Mouse (Mus musculus) natural killer cell, adult 2 months (primary cell): ENCODE measurements around the gene Xrcc6.

ENCODE experiments used
- DNase-seq, 2 experiments: peaks; one replicate each; pipeline ENCODE4 v3.0.0; 2022; ENCODE audit warnings: low spot score in 2 of 2

Gene Xrcc6

GRCm38 (mm10) chr15:82019288-82019687 lies 31.7 kb downstream of the Xrcc6 start:
- no peak for DNase-seq

GRCm38 (mm10) chr15:82022535-82023088 lies 35.0 kb downstream of the Xrcc6 start:
- DNase-seq = no peak

GRCm38 (mm10) chr15:82023965-82024635 lies 36.5 kb downstream of the Xrcc6 start:
- no peak for DNase-seq

- DNase-seq = no peak
Measured at GRCm38 (mm10) chr15:82027276-82027675, 39.6 kb downstream of the Xrcc6 start.

- DNase-seq = peak in 1 of 2 experiments; percentile 26
Measured at GRCm38 (mm10) chr15:82027726-82028125, 40.1 kb downstream of the Xrcc6 start.

GRCm38 (mm10) chr15:82032386-82032785 lies 44.8 kb downstream of the Xrcc6 start:
- DNase-seq = no peak

- DNase-seq = no peak
Measured at GRCm38 (mm10) chr15:82033762-82034161, 46.1 kb downstream of the Xrcc6 start, which contains the start of gene Desi1. Gene Desi1 (minus strand): TSS chr15:82033862.

- peak in 1 of 2 experiments; percentile 56 for DNase-seq
Measured at GRCm38 (mm10) chr15:82035904-82036689, 48.5 kb downstream of the Xrcc6 start.

- peak; percentile 39 to 62 for DNase-seq
Measured at GRCm38 (mm10) chr15:82040650-82041049, 53.0 kb downstream of the Xrcc6 start.

- DNase-seq = no peak
Measured at GRCm38 (mm10) chr15:82044166-82044784, 56.6 kb downstream of the Xrcc6 start.

GRCm38 (mm10) chr15:82046246-82046891 lies 58.7 kb downstream of the Xrcc6 start:
- no peak for DNase-seq

- peak; percentile 87 to 90 for DNase-seq
Measured at GRCm38 (mm10) chr15:82047080-82047883, 59.6 kb downstream of the Xrcc6 start, which contains the start of gene Snu13. Gene Snu13 (minus strand): TSS chr15:82047598.

GRCm38 (mm10) chr15:82052544-82052943 lies 64.9 kb downstream of the Xrcc6 start:
- DNase-seq = no peak

- no peak for DNase-seq
Measured at GRCm38 (mm10) chr15:82058719-82059201, 71.1 kb downstream of the Xrcc6 start, which contains the start of gene 4930407I10Rik. Gene 4930407I10Rik (plus strand): TSS chr15:82059151.

- DNase-seq = no peak
Measured at GRCm38 (mm10) chr15:82063909-82064308, 76.3 kb downstream of the Xrcc6 start.

GRCm38 (mm10) chr15:82065511-82065910 lies 77.9 kb downstream of the Xrcc6 start:
- peak; percentile 32 to 55 for DNase-seq

- DNase-seq = no peak
Measured at GRCm38 (mm10) chr15:82069898-82070297, 82.3 kb downstream of the Xrcc6 start, which contains the start of gene Mei1. Gene Mei1 (plus strand): TSS chr15:82069996.

- no peak for DNase-seq
Measured at GRCm38 (mm10) chr15:82071816-82072469, 84.3 kb downstream of the Xrcc6 start.

GRCm38 (mm10) chr15:82073490-82073889 lies 85.9 kb downstream of the Xrcc6 start:
- no peak for DNase-seq

GRCm38 (mm10) chr15:82079883-82080282 lies 92.2 kb downstream of the Xrcc6 start:
- no peak for DNase-seq
